Mouse (Mus musculus) yolk sac, embryonic 10.5 days (tissue): ENCODE results near the gene Gm26938.

Experiments
- DNase-seq: peaks from one replicate; pipeline ENCODE4 v3.0.0-alpha.2; 2017; ENCODE audit warnings: low spot score

Gm26938 gene

DNA sequence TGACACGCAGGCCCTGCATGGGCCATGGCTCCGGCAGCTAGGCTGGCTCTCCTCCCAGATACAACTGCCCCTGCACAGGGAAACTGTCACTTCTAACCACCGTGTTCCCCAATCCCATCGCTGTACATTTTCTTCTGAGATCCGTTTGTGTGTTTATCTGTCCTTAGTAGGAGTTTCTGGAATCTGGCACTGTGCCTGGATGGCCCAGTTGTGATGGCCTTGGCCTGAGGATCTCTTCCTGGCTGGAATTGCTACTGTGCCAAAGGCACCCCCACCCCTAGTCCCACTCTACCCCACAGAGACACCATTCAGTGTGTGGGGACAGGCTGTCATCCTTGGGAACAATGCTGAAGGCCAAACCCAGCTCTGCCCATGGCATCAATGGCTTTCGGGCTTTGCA is 10.2 kb downstream of the Gm26938 start:
- DNase-seq = no peak

- DNase-seq = peak; percentile 68
Measured at GRCm38 (mm10) chr5:139813963-139814381, 12.2 kb downstream of the Gm26938 start.

- no peak for DNase-seq
Measured at GRCm38 (mm10) chr5:139813126-139813490, 13.1 kb downstream of the Gm26938 start.

DNA sequence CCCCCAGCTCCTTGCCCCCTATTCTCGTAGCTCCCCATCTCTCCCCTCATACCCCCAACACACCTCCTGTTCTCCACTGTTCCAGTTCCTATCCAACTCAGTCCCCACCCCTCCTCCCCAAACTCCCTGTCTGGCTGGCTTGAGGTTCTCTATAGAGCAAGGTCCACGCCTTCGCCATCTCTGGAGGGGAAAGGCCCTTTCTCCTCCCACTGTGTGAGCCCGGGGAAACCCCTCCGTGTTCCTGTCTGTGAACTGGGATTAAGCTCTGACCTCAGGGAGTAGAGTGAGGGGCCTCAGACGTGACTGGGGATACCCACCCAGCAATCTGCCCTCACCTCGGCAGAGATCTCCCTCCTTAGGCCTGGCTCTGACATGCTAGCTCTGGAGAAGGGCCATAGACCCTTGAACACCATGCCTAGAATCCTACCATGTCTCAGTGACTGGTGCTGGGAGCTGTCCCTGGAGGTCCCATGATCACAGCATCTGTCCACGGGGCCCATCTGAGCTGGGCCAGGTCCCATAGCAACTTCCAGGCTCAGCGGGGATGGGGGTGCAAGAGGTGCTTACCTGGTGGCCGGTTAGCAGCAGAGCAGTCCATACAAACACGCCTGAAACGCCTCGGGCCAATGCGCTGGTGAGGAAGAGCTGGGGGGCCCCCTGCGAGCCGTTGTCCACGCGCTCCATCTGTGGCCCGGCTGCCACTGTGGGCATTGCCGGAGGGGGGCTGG is 13.6 kb downstream of the Gm26938 start:
- no peak for DNase-seq

DNA sequence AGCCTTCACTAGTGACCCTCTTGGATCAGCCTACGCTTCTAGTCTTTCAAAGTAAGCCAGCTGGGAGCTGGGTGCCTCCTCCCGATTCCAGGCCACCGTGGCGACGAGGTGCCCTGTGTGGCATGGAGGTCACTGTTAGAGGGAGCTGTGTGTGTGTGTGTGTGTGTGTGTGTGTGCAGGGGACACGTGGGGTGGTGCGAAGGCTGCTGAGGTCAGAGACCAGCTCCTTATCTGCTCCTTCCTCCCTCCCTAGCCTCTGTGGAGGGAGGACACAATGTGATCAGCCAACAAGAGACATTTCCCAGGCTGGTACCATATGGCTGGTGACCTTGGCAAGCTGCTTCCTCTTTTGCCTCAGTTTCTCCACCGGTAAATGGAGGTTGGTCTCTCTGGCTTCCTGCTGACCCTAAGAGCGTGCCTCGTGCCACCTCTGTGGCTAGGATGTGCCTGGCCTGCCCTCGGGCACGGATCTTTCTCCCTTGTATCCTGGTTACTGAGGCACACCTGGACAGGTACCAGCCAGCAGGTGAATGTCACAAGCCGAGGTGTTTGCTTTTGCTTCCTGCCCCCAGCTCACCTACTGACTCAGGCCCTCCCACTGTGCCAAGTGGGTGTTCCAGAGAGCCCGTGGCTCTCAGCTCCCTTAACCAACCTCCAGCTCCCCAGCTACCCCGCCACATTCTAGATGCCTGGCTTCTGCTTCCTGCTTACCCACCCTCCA is 14.4 kb downstream of the Gm26938 start:
- DNase-seq = no peak

GRCm38 (mm10) chr5:139809397-139809796 is 16.8 kb downstream of the Gm26938 start:
- DNase-seq = no peak

DNA sequence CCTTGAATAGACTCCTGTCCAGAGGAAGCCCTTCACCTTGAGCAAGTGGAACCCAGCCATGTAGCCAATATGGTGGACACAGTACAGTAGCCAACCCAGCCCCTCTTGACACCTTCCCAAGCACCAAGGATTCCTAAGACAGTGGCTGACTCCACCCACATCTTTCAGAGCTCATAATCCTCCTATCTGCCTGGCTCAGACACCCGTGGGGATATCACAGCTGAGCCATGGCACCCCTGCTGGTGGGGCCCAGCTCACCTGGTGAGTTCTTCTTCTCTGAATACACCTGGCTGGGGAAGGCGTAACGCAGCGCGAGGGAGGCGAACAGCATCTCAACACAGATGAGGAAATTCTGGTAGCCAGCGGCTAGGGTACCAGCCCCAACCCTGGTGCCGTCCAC is 20.3 kb downstream of the Gm26938 start:
- no peak for DNase-seq

DNA sequence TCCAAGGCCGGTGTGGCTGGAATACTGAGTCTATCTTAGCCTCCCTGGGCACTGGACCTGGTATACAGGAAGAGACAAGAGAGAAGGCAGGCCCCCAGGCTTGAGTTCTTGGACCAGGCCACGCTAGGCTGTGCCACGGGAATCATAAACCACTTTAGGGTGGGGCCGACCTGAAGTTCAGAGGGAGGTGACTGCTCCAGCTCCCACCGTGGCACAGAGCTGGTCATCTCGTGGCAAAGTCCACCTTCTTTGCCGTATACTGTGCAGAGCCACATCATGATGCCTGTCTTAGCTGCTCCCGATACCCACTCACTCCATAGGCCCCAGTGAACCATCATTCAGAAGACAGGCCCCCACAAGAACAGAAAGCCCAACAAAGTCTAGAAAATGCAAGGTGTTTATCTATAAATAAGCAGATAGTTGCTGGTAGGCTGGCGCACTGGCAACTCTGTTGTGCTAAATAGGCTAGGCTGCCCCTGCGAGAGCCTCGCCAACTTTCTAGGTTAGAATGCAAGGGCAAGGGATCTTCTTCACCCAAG is 21.6 kb downstream of the Gm26938 start:
- DNase-seq = no peak

DNA sequence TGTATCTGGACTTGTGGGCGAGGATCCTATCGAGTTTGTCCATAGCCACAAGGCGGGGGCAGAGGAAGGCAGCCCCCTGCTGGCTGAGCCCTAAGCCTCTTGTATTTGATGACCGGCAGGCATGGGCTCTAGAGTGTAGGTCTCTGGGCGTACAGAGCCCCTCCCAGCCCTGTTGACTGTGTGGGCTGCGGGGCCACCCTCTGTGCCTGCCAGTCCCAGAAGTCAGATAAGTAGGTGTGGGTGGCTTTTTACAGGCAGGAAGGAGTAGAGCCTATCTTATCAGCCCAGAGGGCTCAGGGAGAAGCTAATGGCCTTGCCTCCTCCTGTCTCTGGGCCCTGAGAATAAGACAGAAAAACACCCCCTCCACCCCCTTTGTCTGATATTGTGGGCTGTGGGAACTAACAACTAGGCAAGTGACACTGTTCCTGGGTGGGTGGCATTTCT is 22.1 kb downstream of the Gm26938 start:
- DNase-seq = peak; percentile 73

- peak; percentile 57 for DNase-seq
Measured at GRCm38 (mm10) chr5:139803601-139804102, 22.6 kb downstream of the Gm26938 start.

GRCm38 (mm10) chr5:139803165-139803564 is 23.0 kb downstream of the Gm26938 start:
- no peak for DNase-seq

GRCm38 (mm10) chr5:139801880-139802279 is 24.3 kb downstream of the Gm26938 start:
- DNase-seq = no peak

DNA sequence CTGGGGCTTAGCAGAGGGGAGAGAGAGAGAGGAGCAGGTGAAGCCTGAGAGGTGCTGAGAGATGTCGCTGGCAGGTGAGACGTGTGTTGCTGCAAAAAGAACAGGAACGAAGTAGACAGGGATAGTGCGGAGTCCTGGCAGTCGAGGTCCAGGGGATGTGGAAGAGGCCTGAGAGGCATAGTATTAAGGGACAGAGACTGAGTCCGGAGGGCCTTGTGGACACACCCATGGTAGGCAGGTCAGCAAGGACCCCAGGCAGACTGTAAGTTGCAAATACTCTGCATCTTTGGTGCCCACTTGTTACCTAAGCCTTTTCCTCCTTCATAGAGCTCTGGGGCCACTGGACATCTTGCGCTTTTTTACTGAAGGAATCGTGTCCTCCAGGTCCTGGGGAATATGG is 25.0 kb downstream of the Gm26938 start:
- DNase-seq = no peak

DNA sequence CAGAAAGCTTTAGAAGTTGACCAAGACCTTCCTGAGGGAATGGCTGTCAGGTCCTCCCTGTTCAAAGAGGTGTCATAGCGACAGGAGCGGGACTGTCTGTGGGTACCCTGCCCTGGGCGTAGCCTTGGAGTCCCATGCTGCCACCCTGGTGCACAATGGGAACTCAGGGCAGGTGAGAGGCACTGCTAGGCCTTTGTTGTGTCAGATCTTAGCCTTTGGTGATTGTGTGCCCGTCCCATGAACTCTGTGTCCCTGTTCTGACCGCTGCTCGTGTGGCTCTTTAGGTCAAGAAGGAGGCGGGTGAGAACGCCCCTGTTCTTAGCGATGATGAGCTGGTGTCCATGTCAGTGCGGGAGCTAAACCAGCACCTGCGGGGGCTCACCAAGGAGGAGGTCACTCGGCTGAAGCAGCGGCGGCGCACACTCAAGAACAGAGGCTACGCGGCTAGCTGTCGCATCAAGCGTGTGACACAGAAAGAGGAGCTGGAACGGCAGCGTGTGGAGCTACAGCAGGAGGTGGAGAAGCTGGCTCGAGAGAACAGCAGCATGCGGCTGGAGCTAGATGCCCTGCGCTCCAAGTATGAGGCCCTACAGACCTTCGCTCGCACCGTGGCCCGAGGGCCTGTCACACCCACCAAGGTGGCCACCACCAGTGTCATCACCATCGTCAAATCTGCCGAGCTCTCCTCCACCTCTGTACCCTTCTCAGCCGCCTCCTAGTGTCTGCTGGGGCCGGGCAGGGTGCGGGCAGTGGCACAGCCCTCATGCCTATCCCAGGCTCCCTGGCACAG is 26.2 kb downstream of the Gm26938 start:
- DNase-seq = no peak

- DNase-seq = no peak
Measured at GRCm38 (mm10) chr5:139799041-139799440, 27.2 kb downstream of the Gm26938 start.

GRCm38 (mm10) chr5:139798168-139798900 is 27.9 kb downstream of the Gm26938 start:
- no peak for DNase-seq

DNA sequence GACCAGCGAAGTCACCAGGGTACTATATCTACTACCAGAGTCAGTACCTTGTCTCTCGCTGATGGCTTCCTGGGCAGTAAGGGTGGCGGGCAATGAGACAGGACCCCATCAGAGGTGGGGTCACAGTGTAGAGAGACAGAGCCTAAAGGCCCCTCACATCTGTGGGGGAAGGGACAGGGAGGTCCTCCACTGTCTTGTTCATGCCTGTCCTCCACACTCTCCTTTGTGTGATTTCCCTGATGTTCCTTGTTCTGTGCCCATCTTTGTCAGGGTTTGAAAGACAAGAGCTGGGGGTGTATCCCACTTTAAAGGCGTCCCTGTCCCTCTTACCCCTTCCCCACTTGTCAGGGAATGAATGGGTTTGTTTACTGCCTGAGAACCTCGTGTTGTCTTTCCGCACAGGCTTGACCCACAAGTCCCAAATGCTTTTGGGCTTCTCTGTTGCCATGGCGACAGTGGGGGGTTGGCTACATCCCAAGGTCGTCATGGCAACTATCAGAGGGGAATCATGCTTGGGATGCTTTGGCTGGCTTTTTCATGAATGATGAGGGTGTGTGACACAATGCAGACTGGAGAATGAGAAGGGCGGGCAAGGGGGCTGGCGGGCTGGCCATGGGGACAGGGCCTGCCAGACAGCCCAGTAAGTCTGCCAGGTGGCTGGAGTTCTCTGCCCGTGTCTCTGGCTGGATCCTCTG is 28.6 kb downstream of the Gm26938 start:
- no peak for DNase-seq

DNA sequence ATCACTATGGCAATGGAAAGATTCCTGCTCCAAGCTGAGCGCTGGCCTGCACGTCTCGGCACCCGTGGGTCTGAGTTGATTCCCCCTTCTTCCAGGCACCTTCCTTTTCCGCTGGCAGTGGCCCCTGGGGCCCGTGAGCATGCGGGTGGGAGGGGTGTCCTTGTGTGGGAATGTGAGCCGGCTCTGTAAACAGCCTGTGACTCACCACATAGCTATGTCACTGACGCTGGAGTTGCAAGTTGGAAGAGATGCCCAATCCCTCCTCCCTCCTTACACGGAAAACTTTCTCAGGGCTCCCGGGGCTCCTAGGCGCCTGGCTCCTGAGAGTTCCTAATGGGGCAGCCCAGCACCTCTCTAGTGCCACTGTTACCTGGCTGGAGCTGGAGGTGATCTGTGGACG is 29.3 kb downstream of the Gm26938 start:
- peak; percentile 80 for DNase-seq

GRCm38 (mm10) chr5:139796001-139796620 is 30.1 kb downstream of the Gm26938 start:
- no peak for DNase-seq

DNA sequence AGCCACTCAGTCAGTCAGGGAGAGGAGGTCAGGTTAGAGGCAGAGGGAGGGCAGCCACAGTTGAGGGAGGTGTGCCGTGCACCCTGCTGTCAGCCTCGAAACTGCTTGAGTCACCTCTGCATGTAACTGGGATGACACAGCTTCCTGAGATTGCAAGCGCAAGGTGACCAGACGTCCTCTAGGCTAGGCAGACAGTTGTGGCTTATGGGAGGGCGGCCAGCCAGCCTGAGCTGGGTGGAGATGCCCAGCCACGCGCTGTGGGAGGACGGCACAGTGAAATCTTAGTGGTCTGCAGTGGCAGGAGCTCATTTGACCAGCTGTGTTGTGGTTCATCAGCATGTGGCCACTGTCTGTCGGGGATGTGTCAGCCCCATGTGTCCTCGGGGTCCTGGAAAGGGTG is 31.3 kb downstream of the Gm26938 start:
- DNase-seq = no peak

DNA sequence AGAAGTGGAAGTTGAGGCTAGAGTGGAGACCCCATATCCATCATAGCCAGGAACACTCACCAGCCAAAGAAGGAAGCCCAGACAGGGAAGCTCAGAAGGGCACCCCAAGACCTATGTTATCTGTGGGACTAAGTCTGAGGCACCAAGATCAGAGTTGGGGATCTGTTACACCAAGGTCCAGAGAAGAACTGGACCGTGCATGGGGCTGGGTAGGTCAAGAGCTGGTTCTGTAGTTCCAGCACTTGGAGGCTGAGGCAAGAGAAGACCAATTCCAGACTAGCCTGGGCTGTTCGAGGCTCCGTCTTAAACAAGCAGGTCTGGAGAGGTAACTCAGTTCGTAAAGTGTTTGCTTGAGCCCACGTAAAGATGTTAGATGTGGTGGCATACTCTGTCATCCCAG is 32.1 kb downstream of the Gm26938 start:
- DNase-seq = no peak
